Mouse (Mus musculus) 416B (cell line): ENCODE data around the gene Zfp280d.
"Not testable (repeated sequence)": the region's sequence is repeated elsewhere in the genome, so short reads cannot be mapped to it uniquely, and the experiment has no call there.

ENCODE experiments used
- DNase-seq: peaks from one replicate; pipeline ENCODE4 v3.0.0; 2011; ENCODE audit warnings: low read depth

The Zfp280d gene

GRCm38 (mm10) chr9:72374074-72374473 is 99.4 kb downstream of the Zfp280d start:
- DNase-seq: peak; percentile 52

- DNase-seq: no peak
These were observed 100.3 kb downstream of the Zfp280d start for GRCm38 (mm10) chr9:72374996-72375395.

- no peak for DNase-seq
These were observed 101.0 kb downstream of the Zfp280d start for GRCm38 (mm10) chr9:72375639-72376038.

GRCm38 (mm10) chr9:72385786-72386185 is 111.1 kb downstream of the Zfp280d start:
- DNase-seq: no peak

- no peak for DNase-seq
These were observed 114.3 kb downstream of the Zfp280d start for GRCm38 (mm10) chr9:72388934-72389333.

- DNase-seq: no peak
These were observed 114.9 kb downstream of the Zfp280d start for GRCm38 (mm10) chr9:72389431-72390002.

- DNase-seq: no peak
These were observed 115.8 kb downstream of the Zfp280d start for GRCm38 (mm10) chr9:72390321-72391077.

- DNase-seq: no peak
These were observed 118.0 kb downstream of the Zfp280d start for GRCm38 (mm10) chr9:72392686-72393085.

GRCm38 (mm10) chr9:72393238-72393637 is 118.6 kb downstream of the Zfp280d start:
- DNase-seq: no peak

GRCm38 (mm10) chr9:72393869-72394341 is 119.2 kb downstream of the Zfp280d start:
- no peak for DNase-seq

GRCm38 (mm10) chr9:72400121-72400520 is 125.5 kb downstream of the Zfp280d start:
- peak; percentile 17 for DNase-seq

- DNase-seq: not testable (repeated sequence)
These were observed 127.1 kb downstream of the Zfp280d start for GRCm38 (mm10) chr9:72401769-72402168.

- no peak for DNase-seq
These were observed 128.8 kb downstream of the Zfp280d start for GRCm38 (mm10) chr9:72403421-72403820.

- no peak for DNase-seq
These were observed 129.8 kb downstream of the Zfp280d start for GRCm38 (mm10) chr9:72404446-72404845.

- no peak for DNase-seq
These were observed 130.3 kb downstream of the Zfp280d start for GRCm38 (mm10) chr9:72404934-72405333.

GRCm38 (mm10) chr9:72405882-72406638 is 131.4 kb downstream of the Zfp280d start:
- no peak for DNase-seq

- peak; percentile 86 for DNase-seq
These were observed 133.5 kb downstream of the Zfp280d start for GRCm38 (mm10) chr9:72408131-72408586.

GRCm38 (mm10) chr9:72409381-72410225 is 134.9 kb downstream of the Zfp280d start:
- DNase-seq: peak; percentile 38

GRCm38 (mm10) chr9:72411746-72412145 is 137.1 kb downstream of the Zfp280d start:
- peak; percentile 33 for DNase-seq
